Mouse (Mus musculus): Measurements from ENCODE around the gene Atp4b. TPM values are rescaled to one million over a fixed set of nuclear protein-coding genes. Genes with fewer than 3 reads are reported as not detected.

The Atp4b gene
- polyA plus RNA-seq (2017; shearing (Covaris generic)) = not detected

DNA sequence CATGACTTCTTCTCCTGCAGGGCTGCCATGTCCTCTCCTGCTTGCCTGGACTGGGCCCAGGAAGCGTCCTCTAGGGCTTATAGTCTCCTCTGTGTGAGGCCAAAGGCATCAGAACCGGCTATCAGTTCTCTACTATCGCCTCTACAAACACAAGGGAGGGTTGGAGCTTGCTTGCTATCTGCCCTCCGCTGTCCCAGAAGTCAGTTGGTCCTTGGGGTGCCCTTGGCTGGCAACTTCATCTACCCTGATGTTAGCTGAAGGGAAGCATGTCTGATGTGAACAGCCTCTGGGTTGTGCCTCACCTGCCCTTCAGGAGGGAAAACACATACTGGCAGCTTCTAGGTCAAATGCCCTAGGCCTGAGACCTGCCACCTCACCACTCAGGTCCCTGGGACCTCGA is at the start of gene Atp4b:
TSS of gene Atp4b (minus strand) at position 101 of the 400 bp plus-strand sequence.

DNA sequence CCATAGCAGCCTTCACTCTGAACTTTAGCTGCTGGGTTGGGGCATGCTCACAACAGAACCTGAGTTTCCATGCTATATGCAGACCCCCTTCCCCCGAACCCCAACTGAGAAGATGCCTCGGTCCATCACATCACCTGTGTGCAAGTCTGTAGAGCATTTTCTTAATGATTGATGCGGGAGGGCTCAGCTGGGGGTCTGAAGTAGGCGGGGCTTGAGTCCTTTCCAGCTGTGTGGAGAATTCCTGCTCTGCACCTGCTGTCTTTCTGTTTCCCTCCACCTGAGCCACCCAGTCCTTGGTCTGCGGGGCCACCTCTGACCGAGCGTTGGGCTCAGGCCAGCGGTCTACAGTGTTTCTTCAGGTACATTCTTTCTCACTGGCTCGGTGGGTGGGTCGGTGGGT is 38.3 kb upstream of the Atp4b start, which contains the start of gene Tmem255b:
TSS of gene Tmem255b (plus strand) at position 301 of the 400 bp plus-strand sequence.

DNA sequence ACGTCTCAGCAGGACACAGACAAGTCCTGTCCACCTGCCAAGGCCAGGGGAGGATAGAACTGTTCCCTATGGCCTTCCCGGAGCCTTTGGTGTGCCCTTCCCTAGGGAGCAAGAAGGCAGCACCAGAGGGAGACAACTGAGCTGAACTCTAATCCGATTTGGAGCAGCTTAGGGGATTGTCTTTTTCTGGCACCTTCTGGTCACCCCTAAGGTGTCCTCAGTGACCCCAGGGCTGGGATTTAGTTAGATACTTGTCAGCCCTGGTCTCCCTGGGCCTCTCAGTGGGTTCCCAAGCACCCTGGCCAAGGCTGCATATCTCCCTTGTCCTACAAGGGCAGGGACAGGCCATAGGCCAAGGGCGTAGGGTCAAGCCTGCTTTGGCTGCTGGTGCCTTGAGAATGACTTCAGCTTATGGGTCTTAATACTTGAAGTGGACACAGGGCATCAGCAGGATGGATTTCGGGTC is 8.1 kb upstream of the Atp4b start, which contains the start of gene Grk1:
TSS of gene Grk1 (plus strand) at position 416 of the 466 bp plus-strand sequence.

DNA sequence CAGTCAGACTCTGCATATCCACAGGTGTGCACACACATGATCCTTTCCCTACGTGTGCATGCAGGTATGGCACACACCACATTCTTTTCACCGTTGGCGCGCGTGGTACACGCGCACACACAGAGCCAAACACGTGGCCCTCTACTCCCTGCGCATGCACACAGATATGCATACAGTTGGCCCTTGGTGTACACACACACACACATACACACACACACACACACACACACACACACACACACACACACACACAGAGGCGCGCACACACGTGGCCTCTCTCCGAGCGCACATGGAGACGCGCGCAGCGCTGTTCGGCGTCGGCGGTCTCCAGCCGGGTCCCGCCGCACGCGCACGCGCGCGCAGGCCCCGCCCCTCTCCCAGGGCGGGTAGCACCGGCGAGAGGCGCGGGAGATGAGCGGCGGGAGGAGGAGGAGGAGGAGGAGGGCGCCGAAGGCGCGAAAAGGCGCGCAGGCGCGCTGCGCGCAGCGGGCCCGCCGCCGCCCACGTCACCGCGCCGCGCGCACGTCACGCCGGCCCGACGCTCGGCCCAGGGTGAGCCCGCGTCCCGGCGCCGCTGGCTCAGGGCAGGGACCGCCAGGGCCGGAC is 58.3 kb downstream of the Atp4b start, which contains the start of gene Tfdp1:
TSS of gene Tfdp1 (plus strand) at position 497 of the 606 bp plus-strand sequence.

Other genes starting within 250 kb of the Atp4b start
- 100 to 1,000 TPM; 181 to 217 TPM for gene Lamp1, start 237.7 kb downstream of the Atp4b start, polyA plus RNA-seq (2017; shearing (Covaris generic))
- 1 to 10 TPM; 1.4 to 2.8 TPM for gene Grtp1, start 196.2 kb downstream of the Atp4b start, polyA plus RNA-seq (2017; shearing (Covaris generic))
- 1 to 10 TPM in 1 of 2 experiments, under 1 TPM in 1; 0.31 to 1.6 TPM for gene Adprhl1, start 142.7 kb downstream of the Atp4b start, polyA plus RNA-seq (2017; shearing (Covaris generic))
- gene Dcun1d2, start 108.7 kb downstream of the Atp4b start, polyA plus RNA-seq (2017; shearing (Covaris generic)) = 10 to 100 TPM; 21.5 to 34.7 TPM
- 10 to 100 TPM; 28.4 to 29.9 TPM for gene Tmco3, start 108.6 kb downstream of the Atp4b start, polyA plus RNA-seq (2017; shearing (Covaris generic))
- gene Tfdp1, start 58.1 kb downstream of the Atp4b start, polyA plus RNA-seq (2017; shearing (Covaris generic)) = 100 to 1,000 TPM in 1 of 2 experiments, 10 to 100 TPM in 1; 94.0 to 103 TPM
- gene Grk1, start 8.3 kb upstream of the Atp4b start, polyA plus RNA-seq (2017; shearing (Covaris generic)) = under 1 TPM in 1 of 2 experiments, not detected in 1; 0.10 TPM
- not detected for gene Tmem255b, start 38.4 kb upstream of the Atp4b start, polyA plus RNA-seq (2017; shearing (Covaris generic))
- under 1 TPM; 0.14 to 0.43 TPM for gene Gas6, start 97.7 kb upstream of the Atp4b start, polyA plus RNA-seq (2017; shearing (Covaris generic))
- gene 1700029H14Rik, start 165.6 kb upstream of the Atp4b start, polyA plus RNA-seq (2017; shearing (Covaris generic)) = under 1 TPM in 1 of 2 experiments, not detected in 1; 0.15 TPM